ENCODE assay signal across 17 mouse cellular contexts in genomic region chr9:94136444-94136843, GRCm38 (mm10).
A peak's percentile ranks its signal among the peaks of the same experiment; 100 is the strongest.
DNase-seq lines count a peak whose midpoint lies in the region; ATAC-seq and TF ChIP-seq lines count a peak whose summit lies in the region.
"Had no signal": no experiment of that assay in that cellular context is flagged by ENCODE, and none has a peak within 500 bp of the region (broad histone marks: within the 10 kb centered on the region; RNA-seq: fewer than 3 reads in every experiment).

No protein-coding gene starts in this region.

- H3K4me2 ChIP-seq in kidney, embryonic 15.5 days = no peak overlapping the region
- peak overlapping the region; percentile 16; the same call in 1 of the 2 replicates for H3K4me2 ChIP-seq in heart, embryonic 14.5 days (ENCODE audit: low read length)
- H3K4me2 ChIP-seq in liver, postnatal 0 days (ENCODE audit: low read depth, low read length) = no peak overlapping the region
- H3K4me2 ChIP-seq: limb, embryonic 15.5 days; midbrain, embryonic 13.5 days; neural tube, embryonic 13.5 days had no signal

- H3K9me3 ChIP-seq in kidney, embryonic 15.5 days (replicated peaks) = no peaks in the 10 kb centered on the region
- no peaks in the 10 kb centered on the region for H3K9me3 ChIP-seq in heart, embryonic 14.5 days (ENCODE audit: control insufficient read depth, low read length)
- no peaks in the 10 kb centered on the region for H3K9me3 ChIP-seq in liver, postnatal 0 days (ENCODE audit: low read length)
- H3K9me3 ChIP-seq: limb, embryonic 15.5 days; midbrain, embryonic 13.5 days; neural tube, embryonic 13.5 days had no signal

- no peaks in the 10 kb centered on the region for H3K36me3 ChIP-seq in kidney, embryonic 15.5 days
- H3K36me3 ChIP-seq in heart, embryonic 14.5 days (ENCODE audit: control insufficient read depth, insufficient read depth, low read length) = no peaks in the 10 kb centered on the region
- H3K36me3 ChIP-seq in liver, postnatal 0 days (replicated peaks; ENCODE audit: insufficient read depth, low read length) = no peaks in the 10 kb centered on the region
- H3K36me3 ChIP-seq: limb, embryonic 15.5 days; midbrain, embryonic 13.5 days; neural tube, embryonic 13.5 days had no signal

- H3K27ac ChIP-seq in kidney, embryonic 15.5 days = no peak overlapping the region
- peak overlapping the region; percentile 23 to 58; a peak in 3 of 4 replicates for H3K27ac ChIP-seq in heart, embryonic 14.5 days (replicated peaks in 1 of 2; ENCODE audit: control insufficient read depth in 1 of 2, insufficient read depth in 1 of 2, low read depth in 2 of 2, low read length in 2 of 2)
- H3K27ac ChIP-seq in liver, postnatal 0 days (ENCODE audit: low read depth) = no peak overlapping the region
- H3K27ac ChIP-seq: limb, embryonic 15.5 days; midbrain, embryonic 13.5 days; neural tube, embryonic 13.5 days had no signal

- no peak overlapping the region for H3K9ac ChIP-seq in kidney, embryonic 15.5 days
- H3K9ac ChIP-seq in heart, embryonic 14.5 days (ENCODE audit: low read length) = no peak overlapping the region
- no peak overlapping the region for H3K9ac ChIP-seq in liver, postnatal 0 days (replicated peaks)
- H3K9ac ChIP-seq: limb, embryonic 15.5 days; midbrain, embryonic 13.5 days; neural tube, embryonic 13.5 days had no signal

- TF ChIP-seq EP300 in liver, postnatal 0 days (IDR thresholded peaks at IDR 0.05; ENCODE audit: low read depth) = no peak

- no peaks in the 10 kb centered on the region for H3K4me1 ChIP-seq in kidney, embryonic 15.5 days
- peaks cover 0 to 16% of the 10 kb centered on the region in 2 experiments; a peak in 2 of 4 replicates for H3K4me1 ChIP-seq in heart, embryonic 14.5 days (ENCODE audit: control insufficient read depth in 2 of 2, insufficient read depth in 2 of 2, low read length in 2 of 2)
- no peaks in the 10 kb centered on the region for H3K4me1 ChIP-seq in liver, postnatal 0 days (ENCODE audit: insufficient read depth)
- H3K4me1 ChIP-seq: limb, embryonic 15.5 days; midbrain, embryonic 13.5 days; neural tube, embryonic 13.5 days had no signal

- no peak overlapping the region for H3K4me3 ChIP-seq in kidney, embryonic 15.5 days (replicated peaks)
- no peak overlapping the region for H3K4me3 ChIP-seq in heart, embryonic 14.5 days (ENCODE audit: control insufficient read depth in 1 of 2, insufficient read depth in 1 of 2, low read depth in 1 of 2, low read length in 2 of 2)
- no peak overlapping the region for H3K4me3 ChIP-seq in liver, postnatal 0 days (ENCODE audit: low read depth, low read length)
- H3K4me3 ChIP-seq: erythroblast, embryonic 14.5 days; limb, embryonic 15.5 days; midbrain, embryonic 13.5 days; neural tube, embryonic 13.5 days had no signal

- 54% methylated on average over 1 of the region's 1 CpGs for WGBS in kidney, embryonic 15.5 days
- WGBS in heart, embryonic 14.5 days = 7% methylated on average over 1 of the region's 1 CpGs
- 25% methylated on average over 1 of the region's 1 CpGs for WGBS in liver, postnatal 0 days (ENCODE audit: insufficient replicate concordance)

- no peak for ATAC-seq in kidney, embryonic 15.5 days (replicated peaks; ENCODE audit: low FRiP score)
- no peak for ATAC-seq in heart, embryonic 14.5 days (ENCODE audit: insufficient number of reproducible peaks, insufficient read depth, low FRiP score, low read depth)
- ATAC-seq in liver, postnatal 0 days = no peak
- ATAC-seq: hindbrain, embryonic 16.5 days; midbrain, embryonic 13.5 days had no signal

- H3K27me3 ChIP-seq in kidney, embryonic 15.5 days = no peaks in the 10 kb centered on the region
- no peaks in the 10 kb centered on the region for H3K27me3 ChIP-seq in heart, embryonic 14.5 days (ENCODE audit: control insufficient read depth, insufficient read depth, low read length)
- H3K27me3 ChIP-seq in liver, postnatal 0 days (ENCODE audit: insufficient read depth, low read length) = no peaks in the 10 kb centered on the region
- H3K27me3 ChIP-seq: limb, embryonic 15.5 days; midbrain, embryonic 13.5 days; neural tube, embryonic 13.5 days had no signal

- TF ChIP-seq CTCF in liver, postnatal 0 days (IDR thresholded peaks at IDR 0.05; ENCODE audit: low read depth) = no peak

- DNase-seq in kidney, postnatal 14 days = peak; percentile 8
- peak; percentile 84 for DNase-seq in adrenal gland, adult 2 months
- DNase-seq in lung, postnatal 14 days = peak; percentile 53
- DNase-seq in thymus, postnatal 10 days (ENCODE audit: low spot score in 2 of 2) = no peak
- DNase-seq in embryo, embryonic 9.5 days (ENCODE audit: extremely low spot score) = no peak
- DNase-seq in liver, postnatal 0 days = no peak
- DNase-seq: cerebellum, adult 2 months; gastrocnemius, postnatal 14 days; layer of hippocampus, adult 9-11 months; right cerebral cortex, postnatal 25 days had no signal

Comparison
In these comparisons a context has a peak if more than half of its experiments do, and no peak if none do; other contexts are left out.
1. DNase-seq: peak in kidney, postnatal 14 days (single experiment), adrenal gland, adult 2 months (single experiment) and lung, postnatal 14 days (single experiment); none in thymus, postnatal 10 days (0 of 2), embryo, embryonic 9.5 days (single experiment) and liver, postnatal 0 days (single experiment).
2. H3K27ac ChIP-seq: peak in heart, embryonic 14.5 days (2 of 2); none in kidney, embryonic 15.5 days (single experiment) and liver, postnatal 0 days (single experiment).